ENCODE assay signal across 8 mouse cellular contexts in the genomic region with DNA sequence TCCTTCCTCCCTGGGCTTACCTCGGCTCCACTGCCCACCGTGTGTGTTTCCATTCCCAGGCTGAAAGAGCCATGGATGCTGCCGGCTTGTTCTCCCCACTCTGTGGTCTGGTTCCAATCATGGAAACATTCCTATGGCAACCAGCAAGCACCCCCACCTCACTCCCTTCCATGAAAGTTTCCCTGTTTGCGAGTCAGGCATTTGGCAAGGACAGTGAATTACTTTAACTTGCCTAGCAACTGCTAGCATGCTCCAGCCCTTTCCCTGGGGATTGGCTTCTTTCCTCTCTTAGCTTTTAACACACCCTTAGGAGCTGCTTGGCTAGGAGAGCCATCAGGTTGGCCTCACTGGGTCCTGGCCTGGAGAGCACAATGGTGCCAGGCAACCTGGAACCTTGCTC.
DNase-seq lines count a peak whose midpoint lies in the region; ATAC-seq and TF ChIP-seq lines count a peak whose summit lies in the region.

No protein-coding gene starts in this region.

- intact Hi-C loops in heart, adult 2 months (cut with DNase I): no loop called here

- no peaks in the 10 kb centered on the region for H3K36me3 ChIP-seq in heart, embryonic 12.5 days
- H3K36me3 ChIP-seq in heart, adult 2 months (ENCODE audit: control insufficient read depth, insufficient read depth, low read length): no peaks in the 10 kb centered on the region
- H3K36me3 ChIP-seq in embryonic facial prominence, embryonic 13.5 days: no peaks in the 10 kb centered on the region

- WGBS in heart, embryonic 12.5 days: 40% methylated on average over 4 of the region's 4 CpGs
- 48% methylated on average over 4 of the region's 4 CpGs for WGBS in heart, adult 2 months
- 18% methylated on average over 4 of the region's 4 CpGs for WGBS in embryonic facial prominence, embryonic 13.5 days

- no peak overlapping the region for H3K4me3 ChIP-seq in heart, embryonic 12.5 days
- no peak overlapping the region for H3K4me3 ChIP-seq in heart, adult 2 months
- H3K4me3 ChIP-seq in embryonic facial prominence, embryonic 13.5 days: no peak overlapping the region

- DNase-seq in heart, adult 2 months: no peak
- DNase-seq in layer of hippocampus, adult 11-12 months (ENCODE audit: low spot score): peak; percentile 53
- DNase-seq in mesoderm, embryonic 11.5 days (ENCODE audit: low read depth, low spot score): peak; percentile 45
- DNase-seq in spleen, postnatal 14 days (ENCODE audit: low spot score in 2 of 2): no peak
- DNase-seq in natural killer cell, adult 2 months (ENCODE audit: low spot score in 2 of 2): no peak
- no peak for DNase-seq in kidney, adult 11 months

- no peak overlapping the region for H3K4me2 ChIP-seq in heart, embryonic 12.5 days
- H3K4me2 ChIP-seq in embryonic facial prominence, embryonic 13.5 days: peak overlapping the region; percentile 27; the same call in 1 of the 2 replicates

- ATAC-seq in heart, embryonic 12.5 days (ENCODE audit: insufficient number of reproducible peaks, low FRiP score): 0 out of 2 replicates have a peak, but pooled peaks have one; percentile 13
- peak; percentile 67 for ATAC-seq in embryonic facial prominence, embryonic 13.5 days (ENCODE audit: insufficient number of reproducible peaks, insufficient read depth, low FRiP score, low TSS enrichment, low read depth)

- TF ChIP-seq EP300 in heart, adult 2 months (IDR thresholded peaks at IDR 0.05; ENCODE audit: insufficient read depth, low read depth, low read length): no peak

- TF ChIP-seq CTCF in heart, adult 2 months (IDR thresholded peaks at IDR 0.05): no peak

- H3K4me1 ChIP-seq in heart, embryonic 12.5 days (replicated peaks): peaks cover 68% of the 10 kb centered on the region
- H3K4me1 ChIP-seq in heart, adult 2 months (ENCODE audit: control insufficient read depth, insufficient read depth, low read length): peaks cover 3% of the 10 kb centered on the region; the same call in 1 of the 2 replicates
- H3K4me1 ChIP-seq in embryonic facial prominence, embryonic 13.5 days: peaks cover 30% of the 10 kb centered on the region

- no peaks in the 10 kb centered on the region for H3K27me3 ChIP-seq in heart, embryonic 12.5 days (replicated peaks)
- no peaks in the 10 kb centered on the region for H3K27me3 ChIP-seq in heart, adult 2 months (ENCODE audit: control insufficient read depth, insufficient read depth, low read length)
- H3K27me3 ChIP-seq in embryonic facial prominence, embryonic 13.5 days: no peaks in the 10 kb centered on the region

- no peak overlapping the region for H3K9ac ChIP-seq in heart, embryonic 12.5 days
- no peak overlapping the region for H3K9ac ChIP-seq in heart, adult 2 months (ENCODE audit: low read depth, low read length)
- no peak overlapping the region for H3K9ac ChIP-seq in embryonic facial prominence, embryonic 13.5 days

- H3K9me3 ChIP-seq in heart, embryonic 12.5 days (replicated peaks): no peaks in the 10 kb centered on the region
- H3K9me3 ChIP-seq in embryonic facial prominence, embryonic 13.5 days: no peaks in the 10 kb centered on the region

- TF ChIP-seq POLR2A in heart, adult 2 months (IDR thresholded peaks at IDR 0.05; ENCODE audit: insufficient read depth, low read depth, low read length): no peak

- peak overlapping the region; percentile 74 for H3K27ac ChIP-seq in heart, embryonic 12.5 days (ENCODE audit: poor library complexity, severe bottlenecking)
- H3K27ac ChIP-seq in heart, adult 2 months: no peak overlapping the region
- peak overlapping the region; percentile 70 for H3K27ac ChIP-seq in embryonic facial prominence, embryonic 13.5 days

- no peaks in the 10 kb centered on the region for H3K79me2 ChIP-seq in heart, adult 2 months (replicated peaks; ENCODE audit: control insufficient read depth, insufficient read depth, low read length)

Comparison
In these comparisons a context has a peak if more than half of its experiments do, and no peak if none do; other contexts are left out.
1. DNase-seq: peak in layer of hippocampus, adult 11-12 months (single experiment) and mesoderm, embryonic 11.5 days (single experiment); none in heart, adult 2 months (0 of 2), spleen, postnatal 14 days (0 of 2), natural killer cell, adult 2 months (0 of 2) and kidney, adult 11 months (single experiment).